Comparison of ENCODE assay signal across 8 mouse cellular contexts in the genomic region with DNA sequence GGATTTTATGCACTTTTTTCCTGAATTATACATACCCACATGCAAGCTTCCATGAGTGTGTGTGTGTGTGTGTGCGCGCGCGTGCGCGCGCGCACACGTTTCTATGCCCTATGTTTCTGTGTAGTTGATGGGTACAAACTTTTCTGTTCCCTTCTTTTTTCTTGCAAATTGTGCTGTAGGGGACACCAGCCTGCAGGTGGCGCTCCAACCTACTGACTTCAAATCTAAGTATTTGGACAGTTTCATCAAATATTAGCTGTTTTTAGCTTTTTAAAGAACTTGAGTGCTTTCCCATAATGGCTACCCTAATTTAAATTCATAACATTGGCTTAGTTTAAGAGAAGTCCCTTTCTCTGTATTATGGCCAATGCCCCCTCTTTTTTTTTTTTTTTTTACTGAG.
DNase-seq lines count a peak whose midpoint lies in the region.

No protein-coding gene starts in this region.

- DNase-seq in adrenal gland, adult (ENCODE audit: inconsistent age in 2 of 2, low spot score in 1 of 2) = peak; percentile 5 to 59
- no peak for DNase-seq in adrenal gland, adult 8-10 months
- peak; percentile 2 to 47 for DNase-seq in layer of hippocampus, adult 18-20 months (ENCODE audit: low spot score in 2 of 2)
- DNase-seq in layer of hippocampus, adult 9-11 months = no peak
- peak; percentile 4 for DNase-seq in adrenal gland, adult 2 months
- peak; percentile 4 for DNase-seq in left cerebral cortex, adult 11 months (ENCODE audit: low spot score)
- no peak for DNase-seq in thymus, postnatal 4 days
- no peak for DNase-seq in gastrocnemius, postnatal 36 days

- intact Hi-C loops in gastrocnemius, postnatal 36 days (cut with DNase I) = no loop called here

Comparison
In these comparisons a context has a peak if more than half of its experiments do, and no peak if none do; other contexts are left out.
1. DNase-seq: peak in adrenal gland, adult (2 of 2), layer of hippocampus, adult 18-20 months (2 of 2), adrenal gland, adult 2 months (single experiment) and left cerebral cortex, adult 11 months (single experiment); none in adrenal gland, adult 8-10 months (single experiment), layer of hippocampus, adult 9-11 months (single experiment), thymus, postnatal 4 days (single experiment) and gastrocnemius, postnatal 36 days (0 of 2).